Mouse (Mus musculus) gastrocnemius, adult 18-20 months (tissue): ENCODE results near the gene Rps6ka5. TPM values are rescaled to one million over a fixed set of nuclear protein-coding genes. Genes with fewer than 3 reads are reported as not detected.

ENCODE experiments used
- DNase-seq: peaks from one replicate; pipeline ENCODE4 v3.0.0; 2021; ENCODE audit warnings: low spot score
- long read RNA-seq, 2 experiments: library from polyadenylated mRNA; stranded (forward); transcript quantifications; one replicate each; pipeline ENCODE4 v2.0.0; 2021
- total RNA-seq, 2 experiments: library from RNA; stranded (reverse); gene quantifications; 2 replicates each; pipeline ENCODE4 v1.2.3; 2021

Gene Rps6ka5
- 10 to 100 TPM; 12.0 to 12.2 TPM for total RNA-seq
- long read RNA-seq, experiment 1, full-length matches to known transcripts = 13 of 15 reads
- long read RNA-seq, experiment 1, partial matches to known transcripts = 0 of 15 reads
- long read RNA-seq, experiment 1, other reads (novel, unspliced or antisense) = 2 of 15 reads
- long read RNA-seq, experiment 2, full-length matches to known transcripts = 12 of 16 reads
- long read RNA-seq, experiment 2, partial matches to known transcripts = 1 of 16 reads
- long read RNA-seq, experiment 2, other reads (novel, unspliced or antisense) = 3 of 16 reads

- DNase-seq = no peak
These were observed at the start of gene Rps6ka5 for GRCm38 (mm10) chr12:100726651-100727050. Rps6ka5 (minus strand) TSS chr12:100726983.

GRCm38 (mm10) chr12:100775911-100776581 is 49.3 kb upstream of the Rps6ka5 start:
- no peak for DNase-seq

GRCm38 (mm10) chr12:100775291-100775690 is 48.5 kb upstream of the Rps6ka5 start:
- no peak for DNase-seq

GRCm38 (mm10) chr12:100774756-100775155 is 48.0 kb upstream of the Rps6ka5 start:
- peak; percentile 59 for DNase-seq

GRCm38 (mm10) chr12:100772230-100772984 is 45.6 kb upstream of the Rps6ka5 start:
- DNase-seq = peak; percentile 55

GRCm38 (mm10) chr12:100770765-100771164 is 44.0 kb upstream of the Rps6ka5 start:
- no peak for DNase-seq

GRCm38 (mm10) chr12:100769871-100770270 is 43.1 kb upstream of the Rps6ka5 start:
- no peak for DNase-seq

- DNase-seq = no peak
These were observed 37.7 kb upstream of the Rps6ka5 start for GRCm38 (mm10) chr12:100764329-100765018.

- no peak for DNase-seq
These were observed 36.1 kb upstream of the Rps6ka5 start for GRCm38 (mm10) chr12:100762663-100763425.

GRCm38 (mm10) chr12:100757427-100757826 is 30.6 kb upstream of the Rps6ka5 start:
- no peak for DNase-seq

GRCm38 (mm10) chr12:100753716-100754115 is 26.9 kb upstream of the Rps6ka5 start:
- no peak for DNase-seq

- DNase-seq = no peak
These were observed 26.2 kb upstream of the Rps6ka5 start for GRCm38 (mm10) chr12:100752977-100753376.

GRCm38 (mm10) chr12:100742468-100742867 is 15.7 kb upstream of the Rps6ka5 start:
- no peak for DNase-seq

- DNase-seq = no peak
These were observed 13.5 kb upstream of the Rps6ka5 start for GRCm38 (mm10) chr12:100740313-100740712.

- DNase-seq = no peak
These were observed 12.3 kb upstream of the Rps6ka5 start for GRCm38 (mm10) chr12:100739011-100739570.

GRCm38 (mm10) chr12:100738498-100738897 is 11.7 kb upstream of the Rps6ka5 start:
- no peak for DNase-seq

- no peak for DNase-seq
These were observed 8.8 kb upstream of the Rps6ka5 start for GRCm38 (mm10) chr12:100735581-100735980.

GRCm38 (mm10) chr12:100735156-100735555 is 8.4 kb upstream of the Rps6ka5 start:
- no peak for DNase-seq

- DNase-seq = no peak
These were observed 2.1 kb upstream of the Rps6ka5 start for GRCm38 (mm10) chr12:100728646-100729485.

GRCm38 (mm10) chr12:100727891-100728290 is 1.1 kb upstream of the Rps6ka5 start:
- DNase-seq = no peak
